Mouse (Mus musculus) heart, embryonic 11.5 days (tissue): ENCODE results near the gene Ccser1. TPM values are rescaled to one million over a fixed set of nuclear protein-coding genes. Genes with fewer than 3 reads are reported as not detected.
"Not testable (repeated sequence)": the region's sequence is repeated elsewhere in the genome, so short reads cannot be mapped to it uniquely, and the experiment has no call there.

Experiments
- ATAC-seq: fragments of 200-750 bp; cut with Nextera tagmentation; replicated peaks from 2 replicates; pipeline ENCODE4 v1.8.0; 2017; ENCODE audit warnings: moderate library complexity; ENCODE audit not compliant: insufficient number of reproducible peaks, low FRiP score, low TSS enrichment
- H3K27ac ChIP-seq: fragments of 300-500 bp; sonication (generic); 2 replicates; pipeline ENCODE4 v1.5.1; 2014; ENCODE audit warnings: mild to moderate bottlenecking, low read depth, low read length
- H3K27me3 ChIP-seq: fragments of 300-500 bp; sonication (generic); 2 replicates; pipeline ENCODE4 v1.6.1; 2014; ENCODE audit warnings: mild to moderate bottlenecking, low read length, mixed read lengths; ENCODE audit not compliant: control insufficient read depth, insufficient read depth
- H3K36me3 ChIP-seq: fragments of 300-500 bp; sonication (generic); 2 replicates; pipeline ENCODE4 v1.6.1; 2014; ENCODE audit warnings: mild to moderate bottlenecking, low read length, moderate library complexity, mixed read lengths; ENCODE audit not compliant: control insufficient read depth, insufficient read depth
- H3K4me1 ChIP-seq: fragments of 300-500 bp; sonication (generic); 2 replicates; pipeline ENCODE4 v1.6.1; 2014; ENCODE audit warnings: low read length; ENCODE audit not compliant: control insufficient read depth, insufficient read depth
- H3K4me2 ChIP-seq: fragments of 300-500 bp; sonication (generic); 2 replicates; pipeline ENCODE4 v1.6.1; 2014; ENCODE audit warnings: mild to moderate bottlenecking, moderate library complexity
- H3K4me3 ChIP-seq: fragments of 300-500 bp; sonication (generic); 2 replicates; pipeline ENCODE4 v1.5.1; 2014; ENCODE audit warnings: low read depth, low read length
- H3K9ac ChIP-seq: fragments of 300-500 bp; sonication (generic); 2 replicates; pipeline ENCODE4 v1.6.1; 2014; ENCODE audit warnings: mild to moderate bottlenecking, low read depth, low read length, moderate library complexity
- H3K9me3 ChIP-seq: fragments of 300-500 bp; sonication (generic); replicated peaks from 2 replicates; pipeline ENCODE4 v1.6.1; 2016; ENCODE audit warnings: low read length; ENCODE audit not compliant: control insufficient read depth
- WGBS: fragments of 180-500 bp; shearing (Covaris S2); extraction: QIAGEN DNeasy Blood & Tissue Kit; methylation state at CpG from one replicate; pipeline ENCODE4 v1.1.7; 2014; ENCODE audit not compliant: insufficient replicate concordance; 5-methylcytosine and 5-hydroxymethylcytosine counted together
- polyA plus RNA-seq: library from polyadenylated mRNA; unstranded; fragments of >200 nt; fragmentation: Nextera tagmentation; extraction: Ambion mirVana; gene quantifications from 2 replicates; pipeline ENCODE4 v1.2.1, GENCODE M21; 2014

Gene Ccser1
- polyA plus RNA-seq, 1 experiment from 2014 or later = 1.6 TPM

- Histone ChIP-seq H3K4me2 (no peak overlapping the region), H3K9me3 (no peaks in the 10 kb centered on the region), H3K27me3 (no peaks in the 10 kb centered on the region), H3K9ac (no peak overlapping the region), H3K4me1 (no peaks in the 10 kb centered on the region), H3K36me3 (no peaks in the 10 kb centered on the region), H3K4me3 (no peak overlapping the region), H3K27ac (no peak overlapping the region)
- no peak for ATAC-seq
- 55% methylated on average over 1 of the region's 1 CpGs for WGBS
These were observed 751.5 kb downstream of the Ccser1 start for GRCm38 (mm10) chr6:61931622-61932021.

GRCm38 (mm10) chr6:61936656-61937055 is 756.5 kb downstream of the Ccser1 start:
- 88% methylated on average over 1 of the region's 1 CpGs for WGBS
- no peaks in the 10 kb centered on the region for H3K27me3 ChIP-seq
- no peak overlapping the region for H3K9ac ChIP-seq
- no peaks in the 10 kb centered on the region for H3K4me1 ChIP-seq
- H3K27ac ChIP-seq = no peak overlapping the region
- no peaks in the 10 kb centered on the region for H3K9me3 ChIP-seq
- no peak overlapping the region for H3K4me3 ChIP-seq
- no peak for ATAC-seq
- H3K4me2 ChIP-seq = no peak overlapping the region
- H3K36me3 ChIP-seq = no peaks in the 10 kb centered on the region

GRCm38 (mm10) chr6:61939236-61939635 is 759.1 kb downstream of the Ccser1 start:
- Histone ChIP-seq H3K27me3 (no peaks in the 10 kb centered on the region), H3K4me1 (no peaks in the 10 kb centered on the region), H3K4me3 (no peak overlapping the region), H3K4me2 (no peak overlapping the region), H3K9ac (no peak overlapping the region), H3K36me3 (no peaks in the 10 kb centered on the region), H3K27ac (no peak overlapping the region), H3K9me3 (no peaks in the 10 kb centered on the region)
- 70% methylated on average over 1 of the region's 1 CpGs for WGBS
- ATAC-seq = no peak

GRCm38 (mm10) chr6:61953703-61954102 is 773.6 kb downstream of the Ccser1 start:
- H3K27me3 ChIP-seq = no peaks in the 10 kb centered on the region
- no peak for ATAC-seq
- no peak overlapping the region for H3K4me3 ChIP-seq
- 83% methylated on average over 2 of the region's 2 CpGs for WGBS
- H3K36me3 ChIP-seq = no peaks in the 10 kb centered on the region
- no peaks in the 10 kb centered on the region for H3K9me3 ChIP-seq
- H3K27ac ChIP-seq = no peak overlapping the region
- H3K4me1 ChIP-seq = no peaks in the 10 kb centered on the region
- no peak overlapping the region for H3K4me2 ChIP-seq
- H3K9ac ChIP-seq = no peak overlapping the region

- ATAC-seq = no peak
- H3K4me3 ChIP-seq = no peak overlapping the region
- H3K9me3 ChIP-seq = no peaks in the 10 kb centered on the region
- no peaks in the 10 kb centered on the region for H3K27me3 ChIP-seq
- WGBS = 70% methylated on average over 2 of the region's 2 CpGs
- H3K9ac ChIP-seq = no peak overlapping the region
- H3K27ac ChIP-seq = no peak overlapping the region
- H3K4me2 ChIP-seq = no peak overlapping the region
- no peaks in the 10 kb centered on the region for H3K36me3 ChIP-seq
- H3K4me1 ChIP-seq = no peaks in the 10 kb centered on the region
These were observed 796.8 kb downstream of the Ccser1 start for GRCm38 (mm10) chr6:61976878-61977277.

GRCm38 (mm10) chr6:61978379-61978778 is 798.3 kb downstream of the Ccser1 start:
- H3K4me1 ChIP-seq = no peaks in the 10 kb centered on the region
- ATAC-seq = no peak
- H3K27me3 ChIP-seq = no peaks in the 10 kb centered on the region
- no peak overlapping the region for H3K27ac ChIP-seq
- WGBS = 23% methylated on average over 2 of the region's 2 CpGs
- no peaks in the 10 kb centered on the region for H3K36me3 ChIP-seq
- no peaks in the 10 kb centered on the region for H3K9me3 ChIP-seq
- no peak overlapping the region for H3K4me3 ChIP-seq
- no peak overlapping the region for H3K4me2 ChIP-seq
- no peak overlapping the region for H3K9ac ChIP-seq

GRCm38 (mm10) chr6:62014374-62014773 is 834.2 kb downstream of the Ccser1 start:
- no peaks in the 10 kb centered on the region for H3K9me3 ChIP-seq
- H3K36me3 ChIP-seq = no peaks in the 10 kb centered on the region
- no peak for ATAC-seq
- H3K4me3 ChIP-seq = no peak overlapping the region
- no peaks in the 10 kb centered on the region for H3K27me3 ChIP-seq
- no peak overlapping the region for H3K27ac ChIP-seq
- H3K4me2 ChIP-seq = no peak overlapping the region
- no peak overlapping the region for H3K9ac ChIP-seq
- H3K4me1 ChIP-seq = no peaks in the 10 kb centered on the region

- Histone ChIP-seq H3K4me2 (no peak overlapping the region), H3K4me1 (no peaks in the 10 kb centered on the region), H3K27me3 (no peaks in the 10 kb centered on the region), H3K36me3 (no peaks in the 10 kb centered on the region), H3K4me3 (no peak overlapping the region), H3K9ac (no peak overlapping the region), H3K9me3 (no peaks in the 10 kb centered on the region), H3K27ac (no peak overlapping the region)
- 50% methylated on average over 1 of the region's 1 CpGs for WGBS
- no peak for ATAC-seq
These were observed 864.3 kb downstream of the Ccser1 start for GRCm38 (mm10) chr6:62044454-62044853.

- H3K27ac ChIP-seq, H3K4me3 ChIP-seq, H3K4me1 ChIP-seq, H3K4me2 ChIP-seq, H3K9me3 ChIP-seq, H3K36me3 ChIP-seq, H3K9ac ChIP-seq, ATAC-seq, H3K27me3 ChIP-seq: not testable (repeated sequence)
- WGBS = 84% methylated on average over 1 of the region's 1 CpGs
These were observed 864.9 kb downstream of the Ccser1 start for GRCm38 (mm10) chr6:62045042-62045441.
